Mouse (Mus musculus) R1 (cell line): ENCODE data around the gene Lin9.
"Not testable (repeated sequence)": the region's sequence is repeated elsewhere in the genome, so short reads cannot be mapped to it uniquely, and the experiment has no call there.

ENCODE experiments used
- DNase-seq: peaks from one replicate; pipeline ENCODE4 v3.0.0-alpha.2; 2018; ENCODE audit warnings: low read depth, low spot score

Lin9 gene

DNA sequence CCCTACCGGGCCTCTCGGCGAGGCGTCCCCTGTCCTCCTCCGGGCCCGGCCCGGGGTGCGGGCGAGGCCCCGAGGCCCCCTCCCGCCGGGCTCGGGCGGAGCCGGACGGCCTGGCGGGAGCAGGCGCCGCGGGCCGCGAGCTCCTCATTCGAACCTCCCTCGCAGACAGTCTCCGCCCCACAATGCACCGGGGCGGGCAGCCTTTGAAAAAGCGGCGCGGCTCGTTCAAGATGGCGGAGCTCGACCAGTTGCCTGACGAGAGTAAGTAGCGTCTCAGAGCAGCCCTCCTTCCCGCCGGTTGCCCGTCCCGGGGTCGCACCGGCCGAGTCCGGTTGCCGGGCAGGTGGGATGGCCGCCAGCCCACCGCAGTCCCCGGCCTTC lies at the start of gene Lin9:
Lin9 (plus strand) TSS at position 14 of the 381 bp plus-strand sequence.
- DNase-seq: peak; percentile 93

GRCm38 (mm10) chr1:180600578-180600977 lies 40.4 kb upstream of the Lin9 start:
- no peak for DNase-seq

GRCm38 (mm10) chr1:180601806-180602205 lies 39.1 kb upstream of the Lin9 start:
- DNase-seq: no peak

DNA sequence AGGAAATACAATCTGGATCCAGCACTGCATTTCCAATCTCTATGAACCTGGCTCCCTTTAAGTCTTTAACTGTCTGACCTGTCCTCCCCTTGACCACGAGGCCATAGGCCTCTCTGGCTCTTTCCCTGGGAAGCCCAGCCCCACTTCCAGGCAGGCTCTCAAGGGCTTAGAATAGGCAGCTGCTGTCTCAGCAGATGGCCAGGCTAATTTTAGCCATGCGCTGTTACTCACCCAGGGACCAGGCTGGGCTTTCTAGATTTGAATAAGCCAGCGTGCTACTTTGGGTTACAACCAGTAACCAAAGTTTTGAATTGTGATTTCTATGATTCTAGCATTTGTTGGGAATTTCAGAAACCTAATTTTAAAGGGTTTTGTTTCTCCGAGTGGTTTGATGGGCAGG lies 36.4 kb upstream of the Lin9 start:
- DNase-seq: no peak

GRCm38 (mm10) chr1:180606106-180606505 lies 34.8 kb upstream of the Lin9 start:
- peak; percentile 77 for DNase-seq

GRCm38 (mm10) chr1:180606796-180607577 lies 34.0 kb upstream of the Lin9 start:
- peak; percentile 99 for DNase-seq

GRCm38 (mm10) chr1:180607578-180607879 lies 33.4 kb upstream of the Lin9 start:
- no peak for DNase-seq

DNA sequence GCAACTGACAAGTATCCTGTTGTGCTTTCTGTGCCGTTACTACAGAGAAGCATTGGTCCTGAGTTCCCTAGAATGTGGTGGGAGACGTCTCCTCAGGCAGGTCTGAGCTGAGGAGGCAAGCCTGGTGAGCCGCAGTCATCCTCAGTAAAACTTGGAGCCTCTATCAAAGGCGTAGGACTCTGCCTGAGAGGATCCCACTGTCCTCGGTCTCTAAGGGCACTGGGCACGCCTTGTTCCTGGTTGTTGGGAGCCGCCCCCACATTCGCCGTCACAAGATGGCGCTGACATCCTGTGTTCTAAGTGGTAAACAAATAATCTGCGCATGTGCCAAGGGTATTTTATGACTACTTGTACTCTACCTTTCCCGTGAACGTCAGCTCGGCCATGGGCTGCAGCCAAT lies 29.1 kb upstream of the Lin9 start:
- DNase-seq: not testable (repeated sequence)

DNA sequence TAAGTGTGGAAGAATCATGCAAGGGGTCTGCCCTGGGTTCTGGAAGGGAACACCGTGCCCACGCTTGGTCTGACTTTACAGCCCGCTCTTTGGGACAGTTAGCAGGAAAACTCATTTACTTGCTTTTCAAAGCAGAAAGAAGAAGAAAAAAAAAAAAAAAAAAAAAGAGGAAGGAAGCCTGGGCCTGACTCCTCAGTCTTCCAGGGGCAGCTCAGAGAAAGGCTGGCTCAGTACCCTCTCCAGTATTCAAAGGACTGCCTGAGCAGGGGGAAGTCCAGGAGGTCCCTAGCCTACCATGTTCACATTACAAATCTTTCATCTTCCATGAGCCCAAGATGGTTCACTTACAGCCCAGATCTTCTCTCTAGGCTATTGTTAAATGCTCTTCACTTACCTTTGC lies 24.2 kb upstream of the Lin9 start:
- DNase-seq: no peak

DNA sequence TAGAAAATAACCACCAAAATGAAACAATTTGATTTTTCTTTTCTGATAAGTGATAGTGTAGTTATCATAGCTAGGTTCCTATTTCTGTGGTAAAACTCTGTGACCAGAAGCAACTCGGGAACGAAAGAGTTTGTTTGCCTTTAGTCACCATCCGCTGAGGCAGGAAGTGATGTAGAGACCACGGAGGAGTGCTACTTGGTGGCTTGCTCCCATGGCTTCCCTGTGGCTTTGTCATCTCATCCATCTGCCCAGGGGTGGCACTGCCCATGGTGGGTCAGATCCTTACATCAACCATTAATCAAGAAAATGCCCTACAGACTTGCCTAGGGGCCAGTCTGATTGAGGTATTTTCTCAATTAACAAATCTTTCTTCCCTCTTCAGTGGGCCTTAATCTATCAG lies 18.6 kb upstream of the Lin9 start:
- no peak for DNase-seq

GRCm38 (mm10) chr1:180623911-180624310 lies 17.0 kb upstream of the Lin9 start:
- peak; percentile 81 for DNase-seq

GRCm38 (mm10) chr1:180626141-180626540 lies 14.8 kb upstream of the Lin9 start:
- no peak for DNase-seq

GRCm38 (mm10) chr1:180637796-180638195 lies 3.2 kb upstream of the Lin9 start:
- DNase-seq: not testable (repeated sequence)

DNA sequence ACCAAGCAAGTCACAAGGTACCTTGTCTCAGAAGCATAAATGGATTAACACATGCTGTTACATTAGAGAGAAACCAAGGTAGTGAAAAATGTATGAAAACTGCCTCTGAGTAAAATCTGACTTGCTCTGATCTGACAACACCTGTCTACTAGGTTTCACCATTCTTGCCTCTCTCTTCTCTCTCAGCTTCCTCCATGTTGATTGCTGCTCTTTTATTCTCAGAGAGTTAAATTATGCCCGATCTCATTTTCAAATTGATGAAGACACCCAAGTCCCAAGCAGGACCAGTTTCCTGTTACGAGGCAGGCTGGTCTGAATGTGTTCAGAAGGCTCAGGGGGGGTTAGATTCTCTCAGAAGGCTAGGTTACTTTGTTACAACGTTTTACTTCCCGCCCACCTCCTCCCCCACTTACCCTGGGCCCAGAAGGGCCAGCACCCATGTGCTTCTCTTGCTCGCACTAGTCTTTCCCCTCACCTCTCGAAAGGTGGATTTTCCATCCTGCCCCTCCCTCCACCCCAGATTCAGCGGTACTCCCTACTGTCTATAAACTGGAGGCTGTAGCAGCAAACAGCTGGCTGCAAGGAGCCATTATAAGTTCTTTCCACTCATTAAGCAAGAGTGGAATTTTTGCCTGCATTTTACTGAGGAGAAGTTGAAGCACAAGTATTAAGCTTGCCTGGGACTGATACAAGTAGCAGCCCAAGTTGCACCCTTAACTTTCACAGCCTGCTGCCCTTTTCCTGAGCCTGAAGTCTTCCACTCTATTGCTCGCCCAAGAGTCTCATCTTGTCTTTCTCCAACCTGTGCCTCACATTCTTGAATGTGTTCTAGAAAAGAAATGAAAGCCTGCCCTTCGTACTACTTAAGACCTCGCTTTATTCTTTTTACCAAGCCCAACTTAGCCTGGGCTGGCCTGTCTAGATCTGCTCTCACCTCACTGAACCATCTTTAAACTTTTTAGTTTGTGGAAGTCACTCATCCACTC lies 1.2 kb upstream of the Lin9 start:
- DNase-seq: peak; percentile 46

GRCm38 (mm10) chr1:180640605-180641125 lies 285 bp upstream of the Lin9 start:
- DNase-seq: peak; percentile 65

- peak; percentile 71 for DNase-seq
Observed at GRCm38 (mm10) chr1:180641518-180642227, 723 bp downstream of the Lin9 start.

GRCm38 (mm10) chr1:180642228-180642564 lies 1.2 kb downstream of the Lin9 start:
- peak; percentile 35 for DNase-seq

- no peak for DNase-seq
Observed at GRCm38 (mm10) chr1:180691284-180691683, 50.3 kb downstream of the Lin9 start.

GRCm38 (mm10) chr1:180696626-180697352 lies 55.8 kb downstream of the Lin9 start, which contains the start of gene Mixl1:
Gene Mixl1 (minus strand): TSS chr1:180697034.
- DNase-seq: peak; percentile 69

DNA sequence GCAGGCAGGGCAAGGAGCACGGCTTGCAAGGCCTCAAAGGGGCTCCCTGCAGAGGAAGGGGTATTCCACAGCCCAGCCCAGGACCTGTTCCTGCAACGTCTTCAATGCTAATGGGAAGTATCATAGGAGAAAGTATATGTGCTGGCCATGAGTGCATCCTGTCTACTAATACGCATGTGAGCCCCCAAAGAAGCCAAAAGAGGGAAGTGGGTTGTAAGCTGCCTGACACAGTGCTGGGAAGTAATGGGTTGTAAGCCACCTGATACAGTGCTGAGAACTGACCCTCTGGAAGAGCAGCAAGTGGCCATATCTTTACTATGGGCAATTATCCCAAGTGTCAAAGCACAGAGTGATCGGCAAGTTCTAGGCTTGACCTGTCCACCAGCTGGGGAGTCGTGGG lies 57.1 kb downstream of the Lin9 start:
- no peak for DNase-seq

- no peak for DNase-seq
Observed at GRCm38 (mm10) chr1:180703400-180703799, 62.5 kb downstream of the Lin9 start.
